Mouse (Mus musculus) bone marrow, adult 2 months (tissue): Measurements from ENCODE around the gene Stat1.

Experiments used
- CTCF ChIP-seq: fragments of 200-500 bp; IDR thresholded peaks from 2 replicates; pipeline ENCODE4 v1.5.1; 2011; ENCODE audit warnings: low read length, control low read depth; ENCODE audit not compliant: control insufficient read depth, insufficient read depth
- POLR2A ChIP-seq: fragments of 200-500 bp; IDR thresholded peaks from 2 replicates; pipeline ENCODE4 v1.6.1; 2011; ENCODE audit warnings: low read depth, mild to moderate bottlenecking, control low read depth, low read length, borderline replicate concordance; ENCODE audit not compliant: control insufficient read depth

DNA sequence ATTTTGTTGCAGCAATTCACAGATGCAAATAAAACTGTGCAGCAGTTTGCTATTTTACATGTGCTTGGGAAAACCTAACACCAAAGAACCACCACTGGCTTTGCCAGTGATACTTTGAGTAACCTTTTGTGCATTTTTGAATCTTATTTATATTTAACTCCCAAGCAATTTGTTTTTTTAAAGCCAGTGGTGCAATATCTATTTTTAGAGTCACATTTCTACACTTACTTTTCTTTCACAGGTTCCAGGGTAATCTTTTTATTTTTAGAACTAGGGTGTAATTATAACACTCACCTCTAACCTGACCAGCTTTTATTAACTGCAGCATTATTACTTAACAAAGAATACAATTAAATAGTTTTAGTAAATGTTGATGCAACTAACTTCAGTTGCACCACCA lies 62.8 kb downstream of the Stat1 start:
- TF ChIP-seq CTCF (no peak), POLR2A (no peak)
